Mouse (Mus musculus) midbrain, embryonic 13.5 days (tissue): Measurements from ENCODE around the gene Smndc1. TPM values are rescaled to one million over a fixed set of nuclear protein-coding genes. Genes with fewer than 3 reads are reported as not detected.
A peak's percentile ranks its signal among the peaks of the same experiment; 100 is the strongest.

ENCODE experiments used
- ATAC-seq: fragments of 200-750 bp; cut with Nextera tagmentation; 2 replicates; pipeline ENCODE4 v1.8.0; 2017; ENCODE audit warnings: mild to moderate bottlenecking, moderate TSS enrichment, moderate library complexity
- H3K27ac ChIP-seq: fragments of 300-500 bp; sonication (generic); 2 replicates; pipeline ENCODE4 v1.5.1; 2015; ENCODE audit warnings: inconsistent platforms, mild to moderate bottlenecking, moderate library complexity
- H3K27me3 ChIP-seq: fragments of 300-500 bp; sonication (generic); 2 replicates; pipeline ENCODE4 v1.6.1; 2015; ENCODE audit warnings: mild to moderate bottlenecking, inconsistent platforms
- H3K36me3 ChIP-seq: fragments of 300-500 bp; sonication (generic); 2 replicates; pipeline ENCODE4 v1.6.1; 2015; ENCODE audit warnings: mild to moderate bottlenecking, inconsistent platforms
- H3K4me1 ChIP-seq: fragments of 300-500 bp; sonication (generic); replicated peaks from 2 replicates; pipeline ENCODE4 v1.6.1; 2015; ENCODE audit warnings: inconsistent platforms
- H3K4me2 ChIP-seq: fragments of 300-500 bp; sonication (generic); replicated peaks from 2 replicates; pipeline ENCODE4 v1.6.1; 2015; ENCODE audit warnings: moderate library complexity, mild to moderate bottlenecking, inconsistent platforms
- H3K4me3 ChIP-seq: fragments of 300-500 bp; sonication (generic); replicated peaks from 2 replicates; pipeline ENCODE4 v1.5.1; 2015; ENCODE audit warnings: mild to moderate bottlenecking, inconsistent platforms
- H3K9ac ChIP-seq: fragments of 300-500 bp; sonication (generic); replicated peaks from 2 replicates; pipeline ENCODE4 v1.6.1; 2015; ENCODE audit warnings: mild to moderate bottlenecking, inconsistent platforms
- H3K9me3 ChIP-seq: fragments of 300-500 bp; sonication (generic); 2 replicates; pipeline ENCODE4 v1.6.1; 2016; ENCODE audit warnings: mild to moderate bottlenecking, inconsistent platforms
- WGBS: fragments of 180-500 bp; shearing (Covaris S2); methylation state at CpG from one replicate; pipeline ENCODE4 v1.1.7; 2015; 5-methylcytosine and 5-hydroxymethylcytosine counted together
- polyA plus RNA-seq: library from polyadenylated mRNA; unstranded; fragments of >200 nt; fragmentation: Nextera tagmentation; extraction: Ambion mirVana; gene quantifications from 2 replicates; pipeline ENCODE4 v1.2.1, GENCODE M21; 2015

Smndc1 gene
- polyA plus RNA-seq, 1 experiment from 2014 or later, result 42.6 TPM

GRCm38 (mm10) chr19:53371666-53372065 is 18.7 kb downstream of the Smndc1 start, which contains the start of gene Gm10197:
Gene Gm10197 (minus strand): TSS chr19:53371766.
- H3K4me1 ChIP-seq, result peaks cover 9% of the 10 kb centered on the region
- no peak within 1 kb of the TSS; the same call in 1 of the 2 replicates for H3K9ac ChIP-seq
- H3K27me3 ChIP-seq, result no peaks in the 10 kb centered on the region
- no peaks in the 10 kb centered on the region for H3K9me3 ChIP-seq
- no peak within 1 kb of the TSS for H3K4me2 ChIP-seq
- H3K27ac ChIP-seq, result no peak within 1 kb of the TSS
- no peak for ATAC-seq
- H3K4me3 ChIP-seq, result no peak within 1 kb of the TSS
- H3K36me3 ChIP-seq, result peaks cover 46% of the 10 kb centered on the region
- WGBS, result 94% methylated on average over 13 of the region's 13 CpGs

GRCm38 (mm10) chr19:53370233-53370632 is 20.1 kb downstream of the Smndc1 start:
- ATAC-seq, result peak; percentile 35; the same call in 1 of the 2 replicates
- no peaks in the 10 kb centered on the region for H3K9me3 ChIP-seq
- WGBS, result 82% methylated on average over 15 of the region's 15 CpGs
- H3K9ac ChIP-seq, result no peak overlapping the region
- no peak overlapping the region for H3K27ac ChIP-seq
- H3K27me3 ChIP-seq, result no peaks in the 10 kb centered on the region
- no peak overlapping the region for H3K4me2 ChIP-seq
- no peak overlapping the region for H3K4me3 ChIP-seq
- peaks cover 34% of the 10 kb centered on the region for H3K36me3 ChIP-seq
- H3K4me1 ChIP-seq, result peaks cover 20% of the 10 kb centered on the region

- ATAC-seq, result peak; percentile 61
Observed at GRCm38 (mm10) chr19:53369469-53370043, 20.8 kb downstream of the Smndc1 start.

GRCm38 (mm10) chr19:53366881-53367280 is 23.5 kb downstream of the Smndc1 start:
- H3K9ac ChIP-seq, result no peak overlapping the region
- peaks cover 8% of the 10 kb centered on the region for H3K36me3 ChIP-seq
- no peaks in the 10 kb centered on the region for H3K9me3 ChIP-seq
- no peak overlapping the region for H3K4me3 ChIP-seq
- no peak overlapping the region for H3K4me2 ChIP-seq
- WGBS, result 71% methylated on average over 7 of the region's 7 CpGs
- no peak overlapping the region for H3K27ac ChIP-seq
- H3K27me3 ChIP-seq, result no peaks in the 10 kb centered on the region
- ATAC-seq, result no peak
- peaks cover 30% of the 10 kb centered on the region for H3K4me1 ChIP-seq

More at GRCm38 (mm10) chr19:53369469-53370043, 20.8 kb downstream of the Smndc1 start:
- H3K36me3 ChIP-seq, result peaks cover 28% of the 10 kb centered on the region
- H3K27ac ChIP-seq, result no peak overlapping the region
- H3K27me3 ChIP-seq, result no peaks in the 10 kb centered on the region
- H3K9me3 ChIP-seq, result no peaks in the 10 kb centered on the region
- WGBS, result 38% methylated on average over 14 of the region's 14 CpGs
- H3K4me3 ChIP-seq, result no peak overlapping the region
- H3K9ac ChIP-seq, result no peak overlapping the region
- H3K4me1 ChIP-seq, result peaks cover 27% of the 10 kb centered on the region
- no peak overlapping the region for H3K4me2 ChIP-seq

- Histone ChIP-seq H3K4me2 (no peak overlapping the region), H3K9ac (no peak overlapping the region), H3K27ac (no peak overlapping the region), H3K9me3 (no peaks in the 10 kb centered on the region), H3K27me3 (no peaks in the 10 kb centered on the region), H3K4me1 (peaks cover 32% of the 10 kb centered on the region), H3K4me3 (no peak overlapping the region), H3K36me3 (peaks cover 1% of the 10 kb centered on the region)
- ATAC-seq, result no peak
- WGBS, result 84% methylated on average over 11 of the region's 11 CpGs
Observed at GRCm38 (mm10) chr19:53366057-53366775, 24.2 kb downstream of the Smndc1 start.

GRCm38 (mm10) chr19:53364963-53365362 is 25.4 kb downstream of the Smndc1 start:
- H3K4me2 ChIP-seq, result no peak overlapping the region
- 0 out of 2 replicates have a peak overlapping the region, but pooled peaks have one; percentile 44 for H3K27ac ChIP-seq
- ATAC-seq, result no peak

GRCm38 (mm10) chr19:53364551-53364950 is 25.8 kb downstream of the Smndc1 start:
- Histone ChIP-seq H3K27ac (no peak overlapping the region), H3K4me3 (no peak overlapping the region), H3K9ac (no peak overlapping the region), H3K27me3 (no peaks in the 10 kb centered on the region), H3K36me3 (no peaks in the 10 kb centered on the region), H3K4me2 (no peak overlapping the region), H3K4me1 (peaks cover 47% of the 10 kb centered on the region), H3K9me3 (no peaks in the 10 kb centered on the region)
- 65% methylated on average over 2 of the region's 2 CpGs for WGBS
- ATAC-seq, result no peak

More at GRCm38 (mm10) chr19:53364963-53365362, 25.4 kb downstream of the Smndc1 start:
- H3K4me1 ChIP-seq, result peaks cover 44% of the 10 kb centered on the region
- H3K27me3 ChIP-seq, result no peaks in the 10 kb centered on the region
- WGBS, result 41% methylated on average over 9 of the region's 9 CpGs
- no peaks in the 10 kb centered on the region for H3K36me3 ChIP-seq
- H3K9me3 ChIP-seq, result no peaks in the 10 kb centered on the region
- no peak overlapping the region for H3K4me3 ChIP-seq
- no peak overlapping the region for H3K9ac ChIP-seq

GRCm38 (mm10) chr19:53362967-53363366 is 27.4 kb downstream of the Smndc1 start:
- H3K9me3 ChIP-seq, result no peaks in the 10 kb centered on the region
- no peak overlapping the region for H3K4me3 ChIP-seq
- ATAC-seq, result no peak
- H3K27me3 ChIP-seq, result no peaks in the 10 kb centered on the region
- peaks cover 49% of the 10 kb centered on the region for H3K4me1 ChIP-seq
- H3K9ac ChIP-seq, result no peak overlapping the region
- no peak overlapping the region for H3K4me2 ChIP-seq
- no peaks in the 10 kb centered on the region for H3K36me3 ChIP-seq
- H3K27ac ChIP-seq, result no peak overlapping the region
- 47% methylated on average over 2 of the region's 2 CpGs for WGBS

- Histone ChIP-seq H3K27ac (peak overlapping the region; percentile 74), H3K36me3 (peaks cover 8% of the 10 kb centered on the region), H3K9me3 (no peaks in the 10 kb centered on the region), H3K27me3 (no peaks in the 10 kb centered on the region), H3K4me2 (0 out of 2 replicates have a peak overlapping the region, but pooled peaks have one; percentile 28), H3K9ac (no peak overlapping the region), H3K4me3 (no peak overlapping the region), H3K4me1 (peaks cover 35% of the 10 kb centered on the region)
- WGBS, result 67% methylated on average over 8 of the region's 8 CpGs
- peak; percentile 16; the same call in 1 of the 2 replicates for ATAC-seq
Observed at GRCm38 (mm10) chr19:53360265-53360958, 30.0 kb downstream of the Smndc1 start.

- WGBS, result 51% methylated on average over 22 of the region's 22 CpGs
Observed at GRCm38 (mm10) chr19:53359160-53360033, 31.0 kb downstream of the Smndc1 start.

GRCm38 (mm10) chr19:53355065-53355464 is 35.3 kb downstream of the Smndc1 start:
- Histone ChIP-seq H3K27me3 (no peaks in the 10 kb centered on the region), H3K9me3 (no peaks in the 10 kb centered on the region), H3K4me3 (no peak overlapping the region), H3K4me2 (no peak overlapping the region), H3K4me1 (peaks cover 21% of the 10 kb centered on the region), H3K9ac (no peak overlapping the region), H3K36me3 (peaks cover 22% of the 10 kb centered on the region), H3K27ac (no peak overlapping the region)
- no peak for ATAC-seq
- 86% methylated on average over 16 of the region's 16 CpGs for WGBS

More at GRCm38 (mm10) chr19:53359160-53360033, 31.0 kb downstream of the Smndc1 start:
- Histone ChIP-seq H3K9ac (no peak overlapping the region), H3K4me1 (peaks cover 31% of the 10 kb centered on the region), H3K9me3 (no peaks in the 10 kb centered on the region), H3K36me3 (peaks cover 8% of the 10 kb centered on the region), H3K27me3 (no peaks in the 10 kb centered on the region), H3K4me2 (peak overlapping the region; percentile 28), H3K27ac (peak overlapping the region; percentile 74), H3K4me3 (no peak overlapping the region)
- peak; percentile 79; the same call in 1 of the 2 replicates for ATAC-seq
